Mouse (Mus musculus) MEL (cell line): ENCODE measurements around the gene Rbfox3.

Experiments
- CHD1 ChIP-seq: IDR thresholded peaks from 2 replicates; pipeline ENCODE4 v1.6.1; 2012; ENCODE audit warnings: low read depth, mild to moderate bottlenecking, inconsistent platforms, low read length, improper control_type of control experiment
- CTCF ChIP-seq, 3 experiments: IDR thresholded peaks in 2 of 3; conservative IDR thresholded peaks in 1 of 3; 2 replicates each; pipeline ENCODE4 v1.5.1; 2011 to 2012; ENCODE audit warnings: low read length in 3 of 3, low read depth in 2 of 3, mild to moderate bottlenecking in 2 of 3, improper control_type of control experiment in 1 of 3, inconsistent platforms in 1 of 3, mixed read lengths in 1 of 3, moderate library complexity in 1 of 3; ENCODE audit not compliant: control insufficient read depth in 1 of 3, insufficient read depth in 1 of 3, poor library complexity in 1 of 3, severe bottlenecking in 1 of 3
- E2F4 ChIP-seq: IDR thresholded peaks from 2 replicates; pipeline ENCODE4 v1.6.1; 2011; ENCODE audit warnings: low read depth, low read length, improper control_type of control experiment, borderline replicate concordance
- MAFK ChIP-seq: IDR thresholded peaks from 2 replicates; pipeline ENCODE4 v1.6.1; 2011; ENCODE audit warnings: low read depth, mild to moderate bottlenecking, low read length, improper control_type of control experiment, borderline replicate concordance
- POLR2A ChIP-seq, 2 experiments: IDR thresholded peaks; 2 replicates each; pipeline ENCODE4 v1.6.1; 2011 to 2012; ENCODE audit warnings: low read length in 2 of 2, mild to moderate bottlenecking in 2 of 2, control low read depth in 1 of 2, improper control_type of control experiment in 1 of 2, low read depth in 1 of 2, moderate library complexity in 1 of 2; ENCODE audit not compliant: control insufficient read depth in 1 of 2, insufficient read depth in 1 of 2, poor library complexity in 1 of 2
- POLR2AphosphoS5 ChIP-seq: IDR thresholded peaks from 2 replicates; pipeline ENCODE4 v1.6.1; 2012; ENCODE audit warnings: low read depth, borderline replicate concordance, mild to moderate bottlenecking, inconsistent platforms, low read length, moderate library complexity, mixed read lengths
- SIN3A ChIP-seq: IDR thresholded peaks from 2 replicates; pipeline ENCODE4 v1.6.1; 2012; ENCODE audit warnings: low read length, improper control_type of control experiment, inconsistent platforms
- SMC3 ChIP-seq: IDR thresholded peaks from 2 replicates; pipeline ENCODE4 v1.6.1; 2011; ENCODE audit warnings: low read depth, low read length, improper control_type of control experiment
- TAL1 ChIP-seq: IDR thresholded peaks from 2 replicates; pipeline ENCODE4 v1.6.1; 2012; ENCODE audit warnings: mild to moderate bottlenecking, inconsistent platforms, low read length, moderate library complexity, mixed read lengths

GRCm38 (mm10) chr11:118807511-118807910, 103.9 kb downstream of the Rbfox3 start:
- TF ChIP-seq POLR2AphosphoS5 (no peak), TAL1 (no peak), SMC3 (no peak), MAFK (no peak), CTCF (IDR thresholded peaks at IDR 0.05 in 2 of 3, conservative IDR thresholded peaks at IDR 0.05 in 1 of 3; ENCODE audit: control insufficient read depth in 1 of 3, insufficient read depth in 1 of 3, low read depth in 2 of 3, low read length in 3 of 3, poor library complexity in 1 of 3, severe bottlenecking in 1 of 3) (no peak), POLR2A (IDR thresholded peaks at IDR 0.05; ENCODE audit: control insufficient read depth in 1 of 2, insufficient read depth in 1 of 2, low read depth in 1 of 2, low read length in 2 of 2, poor library complexity in 1 of 2) (no peak), CHD1 (no peak), E2F4 (no peak), SIN3A (no peak)
